Mouse (Mus musculus): Measurements from ENCODE around the gene H2-Ob. TPM values are rescaled to one million over a fixed set of nuclear protein-coding genes. Genes with fewer than 3 reads are reported as not detected.

H2-Ob gene
- polyA plus RNA-seq, 1 experiment, result 334 TPM

DNA sequence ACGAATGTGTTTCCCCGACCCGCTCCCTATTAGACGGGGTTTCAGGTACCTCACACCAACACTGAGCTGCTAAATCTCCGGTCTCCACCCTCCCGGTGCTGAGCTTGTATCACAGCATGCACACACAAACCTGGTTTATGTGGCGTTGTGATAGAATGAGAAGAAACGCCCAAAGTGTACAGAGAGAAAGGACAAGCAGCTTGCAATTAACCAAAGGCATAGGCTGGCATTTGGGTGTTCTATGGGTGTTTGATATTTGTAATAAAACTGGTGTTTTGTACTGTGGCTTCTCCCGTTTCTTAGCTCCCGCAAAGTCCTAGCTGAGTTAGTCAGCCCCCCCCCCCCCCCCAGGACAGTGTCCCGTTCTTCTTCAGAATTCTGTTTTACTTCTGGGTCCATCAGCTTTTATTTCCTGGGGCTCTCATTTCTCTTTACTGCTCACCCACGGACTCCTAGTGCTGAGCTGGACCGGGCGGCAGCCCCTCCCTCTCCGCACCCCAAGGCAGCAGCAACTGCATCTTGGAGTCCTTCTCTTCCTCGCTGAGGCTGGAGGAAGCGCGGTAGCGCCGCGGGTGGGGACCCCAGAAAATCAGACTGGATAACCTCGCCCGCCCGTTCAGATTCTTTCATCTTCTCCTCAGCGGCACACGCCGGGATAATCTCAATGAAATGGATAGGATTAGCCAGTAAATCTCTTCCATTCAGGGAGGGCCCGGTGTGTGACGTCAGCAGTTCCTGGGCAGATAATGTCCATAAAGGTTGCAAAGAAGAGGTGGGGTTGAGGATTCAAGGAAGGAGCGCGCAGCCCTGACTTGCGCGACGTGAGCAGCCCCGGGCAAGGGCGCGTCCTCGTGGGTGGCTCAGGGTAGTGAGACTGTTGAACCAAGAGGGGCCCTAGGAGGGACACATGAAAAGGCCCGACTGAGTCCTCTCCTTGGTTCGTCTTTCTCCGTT, 41.5 kb upstream of the H2-Ob start, which contains the start of gene Psmb8:
TSS of gene Psmb8 (plus strand) at position 781 of the 954 bp plus-strand sequence.
- Histone ChIP-seq H3K4me1 (ENCODE audit: control insufficient read depth, insufficient read depth, insufficient read length) (peaks cover 12% of the 10 kb centered on the region), H3K27me3 (ENCODE audit: control insufficient read depth, insufficient read depth, low read length) (no peaks in the 10 kb centered on the region), H3K4me3 (ENCODE audit: extremely low read depth, insufficient read depth, insufficient read length) (peak within 1 kb of the TSS; percentile 89), H3K36me3 (ENCODE audit: control insufficient read depth, insufficient read depth, low read length) (peaks cover 36% of the 10 kb centered on the region), H3K27ac (ENCODE audit: insufficient read depth, low read length) (peak within 1 kb of the TSS; percentile 91)
- peak; percentile 68 to 91 for DNase-seq (ENCODE audit: low read depth in 1 of 2, low spot score in 2 of 2)
- TF ChIP-seq CTCF (IDR thresholded peaks at IDR 0.05; ENCODE audit: extremely low read depth, insufficient read depth, insufficient read length, insufficient replicate concordance) (no peak), POLR2A (IDR thresholded peaks at IDR 0.05; ENCODE audit: low read depth, low read length) (peak; percentile 42; the same call in 1 of the 2 replicates)
- 11% methylated on average over 41 of the region's 41 CpGs for WGBS

DNA sequence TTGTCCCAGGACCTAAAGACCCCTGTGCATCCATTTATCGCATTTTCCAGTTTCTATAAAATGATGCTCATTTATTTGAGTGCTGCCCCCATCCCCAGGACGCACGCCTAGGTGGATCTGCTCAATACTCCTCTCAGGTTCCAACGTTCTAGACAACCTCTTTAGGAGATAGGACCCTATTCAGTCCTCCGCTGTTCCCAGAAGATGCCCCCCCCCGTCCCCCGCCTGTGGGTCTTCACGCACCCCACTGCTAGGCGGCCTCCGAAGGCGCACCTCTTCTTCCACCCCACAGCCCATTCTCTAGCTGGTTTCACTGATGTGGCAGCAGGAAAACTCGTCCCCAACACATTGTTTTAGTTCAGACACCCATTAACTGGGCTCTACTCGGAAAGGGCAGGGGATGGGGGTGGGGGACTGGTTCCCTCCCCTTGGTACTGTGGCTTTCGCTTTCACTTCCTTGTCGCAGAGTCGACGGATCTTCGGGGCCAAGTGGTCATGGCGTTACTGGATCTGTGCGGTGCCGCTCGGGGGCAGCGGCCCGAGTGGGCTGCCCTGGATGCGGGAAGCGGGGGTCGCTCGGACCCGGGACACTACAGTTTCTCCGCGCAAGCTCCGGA, 40.7 kb upstream of the H2-Ob start:
- Histone ChIP-seq H3K27ac (ENCODE audit: insufficient read depth, low read length) (peak overlapping the region; percentile 91), H3K36me3 (ENCODE audit: control insufficient read depth, insufficient read depth, low read length) (peaks cover 28% of the 10 kb centered on the region), H3K27me3 (ENCODE audit: control insufficient read depth, insufficient read depth, low read length) (no peaks in the 10 kb centered on the region), H3K4me3 (ENCODE audit: extremely low read depth, insufficient read depth, insufficient read length) (peak overlapping the region; percentile 89), H3K4me1 (ENCODE audit: control insufficient read depth, insufficient read depth, insufficient read length) (peaks cover 13% of the 10 kb centered on the region)
- TF ChIP-seq CTCF (IDR thresholded peaks at IDR 0.05; ENCODE audit: extremely low read depth, insufficient read depth, insufficient read length, insufficient replicate concordance) (no peak), POLR2A (IDR thresholded peaks at IDR 0.05; ENCODE audit: low read depth, low read length) (peak; percentile 79)
- peak; percentile 74 to 84 for DNase-seq (ENCODE audit: low read depth in 1 of 2, low spot score in 2 of 2)
- WGBS, result 1% methylated on average over 32 of the region's 32 CpGs

DNA sequence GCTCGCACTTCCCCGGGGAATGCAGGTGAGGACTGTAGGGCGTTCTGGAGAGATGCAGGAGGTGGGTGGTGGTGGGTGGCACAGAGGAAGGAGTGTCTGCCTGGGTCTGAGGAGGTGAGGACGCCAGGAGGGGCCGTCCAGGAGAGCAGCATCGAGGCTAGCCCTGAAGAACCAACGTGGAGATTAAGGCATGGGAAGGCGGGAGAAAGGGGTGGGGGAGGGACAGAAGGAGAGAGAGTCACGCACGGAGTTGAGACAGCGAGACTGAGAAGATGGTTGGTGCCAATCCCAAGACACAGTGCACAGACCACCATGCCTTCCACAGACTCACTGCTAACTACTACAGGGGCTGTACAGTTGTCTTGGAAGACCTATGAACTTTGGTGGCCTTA, 40.2 kb upstream of the H2-Ob start:
- Histone ChIP-seq H3K36me3 (ENCODE audit: control insufficient read depth, insufficient read depth, low read length) (peaks cover 25% of the 10 kb centered on the region), H3K4me1 (ENCODE audit: control insufficient read depth, insufficient read depth, insufficient read length) (peaks cover 16% of the 10 kb centered on the region)

DNA sequence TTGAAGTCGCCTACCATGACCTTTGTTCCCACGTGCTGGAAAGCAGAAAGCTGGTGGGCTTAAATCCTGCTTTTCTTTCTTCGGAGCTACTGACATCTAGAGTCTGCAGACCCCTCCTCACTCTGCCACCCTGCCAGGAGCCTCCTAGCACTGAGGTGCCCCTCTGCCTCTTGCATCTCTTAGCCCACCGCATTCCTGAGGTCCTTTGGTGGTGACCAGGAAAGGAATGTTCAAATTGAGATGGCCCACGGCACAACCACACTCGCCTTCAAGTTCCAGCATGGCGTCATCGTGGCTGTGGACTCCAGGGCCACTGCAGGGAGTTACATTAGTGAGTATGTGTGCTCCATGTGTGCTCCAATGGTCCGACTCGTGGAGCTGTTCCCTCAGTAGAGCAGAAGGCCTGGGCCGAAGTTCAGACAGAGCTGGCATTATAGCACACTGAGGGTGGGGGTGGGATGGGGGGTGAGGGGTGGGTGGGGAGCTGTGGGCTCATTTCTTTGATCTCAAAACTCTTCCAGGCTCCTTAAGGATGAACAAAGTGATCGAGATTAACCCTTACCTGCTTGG, 39.6 kb upstream of the H2-Ob start:
- TF ChIP-seq POLR2A (IDR thresholded peaks at IDR 0.05; ENCODE audit: low read depth, low read length) (no peak), CTCF (IDR thresholded peaks at IDR 0.05; ENCODE audit: extremely low read depth, insufficient read depth, insufficient read length, insufficient replicate concordance) (no peak)
- Histone ChIP-seq H3K4me3 (ENCODE audit: extremely low read depth, insufficient read depth, insufficient read length) (peak overlapping the region; percentile 89), H3K36me3 (ENCODE audit: control insufficient read depth, insufficient read depth, low read length) (peaks cover 19% of the 10 kb centered on the region), H3K27me3 (ENCODE audit: control insufficient read depth, insufficient read depth, low read length) (no peaks in the 10 kb centered on the region), H3K4me1 (ENCODE audit: control insufficient read depth, insufficient read depth, insufficient read length) (peaks cover 22% of the 10 kb centered on the region), H3K27ac (ENCODE audit: insufficient read depth, low read length) (peak overlapping the region; percentile 91)
- 28% methylated on average over 12 of the region's 12 CpGs for WGBS
- DNase-seq (ENCODE audit: low read depth in 1 of 2, low spot score in 2 of 2), result no peak

More for the DNA sequence above, 40.2 kb upstream of the H2-Ob start:
- no peak for DNase-seq (ENCODE audit: low read depth in 1 of 2, low spot score in 2 of 2)
- peak overlapping the region; percentile 91 for H3K27ac ChIP-seq (ENCODE audit: insufficient read depth, low read length)
- WGBS, result under 1% methylated on average over 11 of the region's 11 CpGs
- TF ChIP-seq CTCF (IDR thresholded peaks at IDR 0.05; ENCODE audit: extremely low read depth, insufficient read depth, insufficient read length, insufficient replicate concordance), result no peak
- no peak for TF ChIP-seq POLR2A (IDR thresholded peaks at IDR 0.05; ENCODE audit: low read depth, low read length)
- H3K4me3 ChIP-seq (ENCODE audit: extremely low read depth, insufficient read depth, insufficient read length), result peak overlapping the region; percentile 89
- no peaks in the 10 kb centered on the region for H3K27me3 ChIP-seq (ENCODE audit: control insufficient read depth, insufficient read depth, low read length)

DNA sequence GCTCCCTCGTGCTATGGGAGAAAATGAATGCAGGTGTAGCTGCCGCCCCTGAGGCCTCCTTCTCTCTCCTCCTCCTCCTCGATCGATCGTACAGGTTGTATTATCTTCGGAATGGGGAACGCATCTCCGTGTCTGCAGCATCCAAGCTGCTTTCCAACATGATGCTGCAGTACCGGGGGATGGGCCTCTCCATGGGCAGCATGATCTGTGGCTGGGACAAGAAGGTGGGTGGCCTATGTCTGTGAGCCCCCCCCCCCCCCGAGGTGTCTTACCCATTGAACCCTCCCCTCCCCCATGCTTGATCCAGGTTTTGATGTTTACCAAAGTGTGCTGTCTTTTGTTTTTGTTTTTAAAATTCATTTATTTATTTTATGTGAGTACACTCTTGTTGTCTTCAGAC, 38.7 kb upstream of the H2-Ob start:
- Histone ChIP-seq H3K4me3 (ENCODE audit: extremely low read depth, insufficient read depth, insufficient read length) (no peak overlapping the region), H3K27me3 (ENCODE audit: control insufficient read depth, insufficient read depth, low read length) (no peaks in the 10 kb centered on the region), H3K36me3 (ENCODE audit: control insufficient read depth, insufficient read depth, low read length) (peaks cover 15% of the 10 kb centered on the region), H3K4me1 (ENCODE audit: control insufficient read depth, insufficient read depth, insufficient read length) (peaks cover 22% of the 10 kb centered on the region), H3K27ac (ENCODE audit: insufficient read depth, low read length) (no peak overlapping the region)
- no peak for TF ChIP-seq POLR2A (IDR thresholded peaks at IDR 0.05; ENCODE audit: low read depth, low read length)
- DNase-seq (ENCODE audit: low read depth in 1 of 2, low spot score in 2 of 2), result no peak
- 89% methylated on average over 10 of the region's 10 CpGs for WGBS

DNA sequence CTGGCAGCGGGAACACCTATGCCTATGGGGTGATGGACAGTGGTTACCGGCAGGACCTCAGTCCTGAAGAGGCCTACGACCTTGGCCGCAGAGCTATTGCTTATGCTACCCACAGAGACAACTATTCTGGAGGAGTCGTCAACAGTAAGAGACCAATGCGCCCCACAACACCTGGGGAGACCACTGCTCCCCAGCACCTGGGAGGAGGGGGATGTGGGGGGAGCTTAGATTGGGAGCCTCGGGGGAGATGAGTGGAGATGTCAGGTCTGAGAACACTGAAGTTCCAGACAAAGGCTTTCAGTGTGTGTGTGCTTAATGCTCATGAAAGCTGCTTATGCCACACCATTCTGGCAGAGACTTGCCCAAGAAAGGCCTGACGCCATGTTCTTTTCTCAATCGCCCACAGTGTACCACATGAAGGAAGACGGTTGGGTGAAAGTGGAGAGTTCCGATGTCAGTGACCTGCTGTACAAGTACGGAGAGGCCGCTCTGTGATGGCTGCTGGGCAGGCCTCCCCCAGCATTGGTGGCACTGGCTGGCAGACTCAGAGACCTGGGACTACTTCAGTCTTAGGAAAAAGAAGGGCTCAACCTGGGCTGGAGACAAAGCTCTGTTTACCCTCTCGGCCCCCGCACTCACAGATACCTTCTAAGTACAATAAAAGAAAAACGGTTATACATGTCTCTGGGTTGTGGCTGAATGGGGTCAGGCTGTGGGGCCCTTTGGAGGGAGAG, 37.8 kb upstream of the H2-Ob start:
- no peak overlapping the region for H3K4me3 ChIP-seq (ENCODE audit: extremely low read depth, insufficient read depth, insufficient read length)
- no peak for DNase-seq (ENCODE audit: low read depth in 1 of 2, low spot score in 2 of 2)
- peaks cover 25% of the 10 kb centered on the region for H3K4me1 ChIP-seq (ENCODE audit: control insufficient read depth, insufficient read depth, insufficient read length)
- H3K36me3 ChIP-seq (ENCODE audit: control insufficient read depth, insufficient read depth, low read length), result peaks cover 13% of the 10 kb centered on the region
- WGBS, result 74% methylated on average over 16 of the region's 16 CpGs
- H3K27ac ChIP-seq (ENCODE audit: insufficient read depth, low read length), result peak overlapping the region; percentile 62
- H3K27me3 ChIP-seq (ENCODE audit: control insufficient read depth, insufficient read depth, low read length), result no peaks in the 10 kb centered on the region
- TF ChIP-seq CTCF (IDR thresholded peaks at IDR 0.05; ENCODE audit: extremely low read depth, insufficient read depth, insufficient read length, insufficient replicate concordance) (no peak), POLR2A (IDR thresholded peaks at IDR 0.05; ENCODE audit: low read depth, low read length) (no peak)
